Mouse (Mus musculus): ENCODE measurements at regions not wholly inside any gene's neighbourhood (a gene's known extent, or its start where the extent isn't known, plus 50 kb on each side); places are given as distances from the start of the nearest gene placed in this dataset.

DNA sequence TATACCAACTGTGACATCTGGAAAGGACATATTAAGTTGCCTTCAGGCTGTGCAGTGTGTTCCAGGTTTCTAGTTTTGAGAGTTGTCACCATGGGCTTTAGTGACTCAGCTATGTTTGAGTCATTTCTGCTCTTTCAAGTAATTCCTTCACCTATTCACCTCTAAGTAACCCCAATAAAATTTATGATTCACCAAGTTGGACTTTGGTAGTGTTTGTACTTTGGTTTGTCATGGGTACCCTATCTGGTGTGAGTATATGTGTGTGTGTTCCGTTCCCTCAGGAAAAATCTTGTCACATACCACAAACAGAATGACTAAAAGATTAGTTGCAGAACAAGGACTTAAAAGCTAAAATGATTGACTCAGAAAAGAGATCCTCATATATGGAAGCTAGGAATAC lies 76.8 kb upstream of the Crbn start:
- no peak for DNase-seq

DNA sequence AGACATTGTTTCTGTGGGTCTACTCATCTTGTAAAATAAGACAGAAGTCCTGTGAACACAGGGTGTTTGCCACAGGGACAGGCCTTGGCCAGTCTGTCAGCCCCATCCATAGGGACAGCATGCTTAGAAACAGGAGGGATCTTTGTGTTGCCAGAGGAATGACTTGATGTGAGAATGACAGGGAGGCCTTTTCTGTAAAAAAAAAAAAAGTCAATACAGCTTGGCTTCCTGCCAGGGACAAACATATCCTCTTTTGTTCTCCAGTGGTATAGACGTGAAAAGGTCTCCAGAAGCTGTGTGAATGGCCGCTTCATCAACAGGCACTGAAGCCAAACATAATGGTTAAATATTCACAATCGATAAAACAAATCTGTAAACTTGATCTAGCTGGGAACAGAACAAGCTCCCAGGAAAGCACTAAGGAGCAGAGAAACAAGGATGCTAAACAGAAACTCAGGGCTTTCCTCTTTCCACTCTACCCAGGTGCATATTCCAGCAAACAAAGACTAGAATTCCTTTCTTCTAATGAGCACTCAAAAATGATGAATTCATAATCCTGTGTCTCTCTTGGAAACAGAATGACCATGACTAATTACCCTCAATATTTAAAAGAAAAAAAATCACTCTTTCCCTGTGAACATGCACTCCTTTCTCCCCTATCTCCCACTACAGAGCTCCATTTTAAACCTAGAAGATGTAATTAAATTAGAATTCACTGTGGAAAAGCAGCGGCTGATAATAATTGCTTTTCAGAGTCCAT lies 92.2 kb upstream of the Crbn start:
- no peak for DNase-seq

DNA sequence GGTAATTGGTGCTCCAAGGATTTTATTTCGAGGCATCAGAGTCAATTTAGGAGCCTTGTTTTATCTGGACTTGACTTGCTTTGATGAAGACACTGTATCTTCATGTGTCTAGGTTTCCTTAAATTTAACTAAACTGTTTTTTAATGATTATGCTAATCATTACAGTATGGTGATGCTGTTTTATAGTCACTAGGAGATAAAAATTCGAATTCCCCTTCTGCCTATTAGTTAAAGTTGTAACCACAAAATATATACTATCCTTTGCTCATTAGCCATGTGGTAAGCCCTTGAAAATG lies 92.7 kb upstream of the Crbn start:
- DNase-seq: no peak

GRCm38 (mm10) chr6:106903953-106904683 lies 104.2 kb upstream of the Crbn start:
- DNase-seq: no peak

GRCm38 (mm10) chr6:106915121-106915520 lies 115.2 kb upstream of the Crbn start:
- peak; percentile 39 for DNase-seq

DNA sequence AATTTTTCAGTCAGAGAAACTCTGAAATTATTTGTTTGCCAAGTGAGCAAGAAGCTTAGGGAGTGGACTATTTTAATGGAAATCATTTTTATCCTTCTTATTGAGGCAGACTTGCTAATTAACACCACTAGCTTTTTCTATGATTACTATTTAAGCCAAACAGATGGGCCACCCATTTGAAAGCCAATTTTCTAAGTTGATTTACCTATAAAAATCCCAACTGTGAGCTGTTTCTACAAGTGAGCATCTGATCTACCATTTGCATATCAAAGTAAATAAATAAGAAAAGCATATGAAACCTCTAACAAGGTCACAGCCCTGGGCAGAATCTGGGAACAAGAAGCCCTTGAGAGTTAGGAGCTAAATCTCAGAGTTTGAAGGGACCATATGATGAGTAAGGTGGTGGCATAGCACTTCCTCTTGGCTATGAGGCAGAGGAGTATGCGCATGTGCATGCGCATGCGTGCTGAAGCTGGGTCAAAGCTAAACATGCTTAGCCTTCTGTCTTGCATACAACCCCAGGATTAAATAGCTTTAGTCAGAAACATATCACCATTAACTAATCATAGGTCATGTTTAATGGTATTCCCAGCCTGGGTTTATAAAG lies 116.9 kb upstream of the Crbn start:
- peak; percentile 9 for DNase-seq

- peak; percentile 22 for DNase-seq
These were observed 121.1 kb upstream of the Crbn start for GRCm38 (mm10) chr6:106920951-106921350.

DNA sequence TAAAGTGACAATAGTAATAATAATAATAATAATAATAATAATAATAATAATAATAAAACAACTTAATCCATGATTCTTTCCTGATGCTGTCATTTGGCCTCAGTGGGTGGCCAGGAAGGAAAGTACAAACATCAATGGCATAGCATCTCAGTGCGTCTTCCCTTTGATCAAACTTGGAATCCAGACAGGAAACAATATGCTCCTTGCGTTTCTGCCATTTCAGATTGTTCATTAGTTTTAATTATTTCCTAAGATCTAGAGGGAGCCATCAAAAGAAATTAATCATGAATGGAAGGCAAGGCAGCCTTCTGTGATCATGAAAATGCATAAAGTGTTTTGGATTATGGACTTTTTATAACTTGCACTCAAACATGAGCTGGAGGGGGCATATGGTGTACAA lies 125.6 kb upstream of the Crbn start:
- DNase-seq: no peak

- DNase-seq: no peak
These were observed 133.7 kb upstream of the Crbn start for GRCm38 (mm10) chr6:106933584-106933983.

DNA sequence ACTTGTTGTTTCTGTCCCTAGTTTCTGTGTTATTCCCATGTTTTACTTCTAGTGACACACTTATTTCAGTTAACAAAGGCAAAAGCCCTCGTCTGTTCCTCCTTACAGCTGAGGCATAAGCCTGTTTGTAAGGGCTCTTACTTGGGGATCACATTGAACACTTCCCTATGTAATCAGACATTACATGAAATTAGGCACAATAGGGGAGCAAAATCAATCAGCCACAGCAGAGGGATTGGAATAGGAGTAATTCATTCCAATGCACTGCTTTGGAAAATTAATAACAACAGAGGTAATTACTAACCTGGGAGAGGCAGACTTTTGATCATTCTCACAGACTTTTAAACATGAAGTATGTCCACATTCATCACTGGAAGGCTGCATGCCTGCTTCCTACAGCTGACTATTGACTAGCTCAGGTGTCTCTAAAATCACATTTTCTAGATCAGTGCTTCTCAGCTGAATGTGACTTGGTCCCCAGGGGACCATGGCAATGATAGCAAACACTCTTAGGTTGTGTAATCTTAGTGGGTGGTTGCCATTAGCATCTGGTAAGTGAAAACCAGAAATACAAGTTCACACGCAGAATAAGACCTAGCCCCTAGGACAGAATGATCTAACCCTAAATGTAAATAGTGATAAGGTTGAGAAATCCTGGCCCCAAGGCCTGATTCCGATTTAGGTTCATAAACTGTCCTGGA lies 146.5 kb upstream of the Crbn start:
- no peak for DNase-seq

DNA sequence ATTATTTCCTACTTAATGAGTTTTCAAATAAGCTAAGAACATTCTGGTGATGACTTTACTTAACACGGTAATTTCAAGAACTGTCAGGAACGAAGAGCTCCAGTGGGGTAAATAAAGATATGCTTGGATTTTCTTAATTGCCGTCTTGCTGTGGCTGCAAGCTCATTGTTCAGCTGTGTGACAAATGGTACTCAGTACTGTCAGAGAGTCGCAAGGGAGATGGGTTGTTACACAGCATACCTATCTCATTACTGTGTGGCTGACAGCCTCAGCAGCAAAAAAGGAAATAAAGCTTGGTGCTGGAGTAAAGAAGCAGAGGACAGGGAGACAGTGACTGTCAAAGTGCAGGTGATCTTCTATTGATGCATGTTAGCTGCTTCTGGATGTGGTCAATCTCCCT lies 151.0 kb upstream of the Crbn start:
- DNase-seq: no peak

GRCm38 (mm10) chr6:106961320-106961719 lies 161.4 kb upstream of the Crbn start:
- DNase-seq: no peak

GRCm38 (mm10) chr6:106964337-106964736 lies 164.5 kb upstream of the Crbn start:
- no peak for DNase-seq

- DNase-seq: no peak
These were observed 175.6 kb upstream of the Crbn start for GRCm38 (mm10) chr6:106975439-106975838.

GRCm38 (mm10) chr6:106978721-106979120 lies 178.8 kb upstream of the Crbn start:
- no peak for DNase-seq

- DNase-seq: no peak
These were observed 179.9 kb upstream of the Crbn start for GRCm38 (mm10) chr6:106979755-106980154.

DNA sequence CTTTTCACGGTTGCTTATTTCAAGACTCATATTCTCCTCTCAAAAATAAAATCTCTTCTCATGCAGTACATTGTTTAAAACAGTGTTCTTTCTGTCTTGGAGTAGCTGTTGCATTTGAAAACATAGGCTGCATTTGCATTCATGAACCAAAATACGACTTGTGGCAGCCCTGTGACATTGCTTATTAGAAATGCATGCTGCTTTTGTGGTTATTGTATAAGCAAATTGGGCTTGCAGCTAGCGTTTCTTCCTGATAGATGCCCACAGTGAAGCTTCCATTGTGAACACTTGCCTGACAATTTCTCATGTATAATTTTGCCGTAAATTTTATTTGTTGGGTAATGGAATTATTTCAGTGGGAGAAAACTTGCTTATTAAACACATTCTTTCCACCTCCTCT lies 180.3 kb upstream of the Crbn start:
- DNase-seq: no peak

DNA sequence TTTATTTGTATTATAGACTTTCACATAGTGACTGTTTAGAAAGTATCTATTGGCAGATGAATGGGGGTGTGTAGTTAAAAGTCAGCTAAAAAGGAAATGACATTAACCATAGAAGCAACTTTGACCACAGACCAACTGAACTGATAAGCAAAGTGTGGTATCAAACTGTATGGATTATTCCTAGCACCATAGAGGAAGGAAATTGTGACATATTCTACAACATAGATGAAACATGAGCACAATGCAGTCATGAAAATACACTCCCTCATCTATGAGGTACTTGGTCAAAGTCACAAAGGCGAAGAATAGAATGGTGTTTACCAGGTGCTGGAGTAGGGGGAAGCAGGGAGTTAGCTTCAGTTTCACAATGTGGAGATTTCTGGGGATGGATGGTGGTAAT lies 181.4 kb upstream of the Crbn start:
- DNase-seq: no peak

DNA sequence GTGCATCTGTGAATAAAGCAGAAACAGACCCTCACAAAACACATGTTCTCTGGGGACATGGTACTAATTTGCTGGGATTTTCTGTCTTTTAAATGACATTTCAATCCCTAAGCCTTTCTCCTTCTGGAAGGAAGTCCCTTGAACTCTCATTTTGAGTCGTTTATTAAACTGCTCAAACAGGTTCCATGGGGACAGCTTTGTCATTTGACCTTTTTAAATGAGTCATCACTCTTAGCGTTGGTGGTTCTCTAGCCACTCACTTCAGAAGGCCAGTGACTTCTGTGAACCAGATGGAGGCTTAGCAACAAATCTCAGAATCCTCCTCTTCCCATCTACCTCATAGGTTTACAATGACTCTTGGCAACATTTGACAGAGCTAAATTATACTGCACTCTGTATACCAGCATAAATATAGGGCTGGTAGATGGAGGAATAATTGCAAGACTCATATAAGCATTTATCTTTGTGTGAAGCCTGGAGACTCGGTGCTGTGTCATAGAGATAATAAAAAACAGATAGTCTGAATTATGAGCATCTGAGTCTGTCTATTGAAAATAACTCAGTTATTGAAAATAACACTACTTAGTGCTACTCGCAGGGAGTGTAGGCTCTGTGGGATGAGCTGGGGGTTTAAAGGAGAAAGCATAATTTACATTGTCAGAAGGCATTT lies 185.4 kb upstream of the Crbn start:
- no peak for DNase-seq

DNA sequence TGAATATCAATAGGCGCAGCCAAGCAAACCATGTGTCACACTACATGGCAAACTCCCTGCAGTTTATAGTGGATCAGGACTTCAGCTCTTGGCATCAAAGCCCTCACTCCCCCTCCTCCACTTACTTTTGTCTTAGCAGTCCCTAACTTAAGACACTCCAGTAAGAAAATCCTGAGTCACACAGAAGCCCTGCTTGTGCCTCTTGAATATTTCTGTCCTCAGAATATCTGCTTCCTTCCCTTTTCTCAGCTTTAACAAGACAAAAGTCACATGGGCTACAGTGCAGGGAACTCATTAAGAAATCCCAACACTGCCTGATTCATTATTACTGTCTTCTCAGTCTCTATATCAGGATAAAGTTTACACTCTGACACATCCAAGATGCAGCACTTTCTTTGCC lies 191.7 kb upstream of the Crbn start:
- DNase-seq: no peak

DNA sequence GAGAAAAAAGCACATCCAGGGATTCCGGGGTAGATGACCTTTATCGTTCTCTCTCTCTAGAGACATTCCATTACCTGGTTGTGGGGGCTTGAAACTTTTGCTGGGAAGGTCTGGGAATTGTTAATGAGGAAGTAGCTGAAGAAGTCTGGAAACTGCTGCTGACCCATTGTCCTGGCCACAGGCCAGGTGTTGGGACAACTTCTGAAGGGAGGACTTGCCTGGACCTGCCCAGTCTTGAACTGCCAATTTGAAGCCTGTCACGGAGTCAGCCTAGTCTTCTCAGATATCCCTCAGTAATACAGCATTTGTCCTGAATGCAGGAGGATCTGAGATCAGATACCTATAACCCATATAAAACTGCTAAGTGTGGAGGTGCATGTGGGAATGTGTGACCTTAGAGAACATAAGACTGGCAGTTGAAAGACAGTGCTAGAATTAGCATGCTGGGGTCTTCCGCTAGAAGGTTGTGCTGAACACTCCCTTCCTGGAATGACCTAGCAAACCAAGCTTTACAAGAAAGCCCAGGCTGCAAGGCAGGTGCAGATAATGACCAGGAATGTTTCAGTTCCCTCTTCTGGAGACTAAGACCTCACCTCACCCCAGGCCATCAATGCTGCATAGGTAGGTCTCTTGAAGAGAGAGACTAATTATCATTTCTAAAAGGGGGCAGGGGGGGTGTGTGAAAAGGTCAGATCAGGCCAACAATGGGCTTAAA lies 204.7 kb upstream of the Crbn start:
- no peak for DNase-seq

GRCm38 (mm10) chr6:107010785-107011184 lies 210.9 kb upstream of the Crbn start:
- DNase-seq: no peak

Measured in layer of hippocampus, adult 9-11 months (tissue).